Mouse (Mus musculus): Measurements from ENCODE around the gene Sptssb. TPM values are rescaled to one million over a fixed set of nuclear protein-coding genes. Genes with fewer than 3 reads are reported as not detected.

Gene Sptssb
- not detected for total RNA-seq (2022)

GRCm38 (mm10) chr3:69859858-69860588 lies at the start of gene Sptssb:
Gene Sptssb, minus strand, starts transcription at chr3:69859940.
- DNase-seq (ENCODE audit: low spot score) = no peak

GRCm38 (mm10) chr3:69908074-69908473 lies 48.3 kb upstream of the Sptssb start:
- DNase-seq (ENCODE audit: low spot score) = no peak

- no peak for DNase-seq (ENCODE audit: low spot score)
Observed at GRCm38 (mm10) chr3:69907564-69907963, 47.8 kb upstream of the Sptssb start.

- DNase-seq (ENCODE audit: low spot score) = no peak
Observed at GRCm38 (mm10) chr3:69902787-69903477, 43.2 kb upstream of the Sptssb start.

GRCm38 (mm10) chr3:69902382-69902781 lies 42.6 kb upstream of the Sptssb start:
- no peak for DNase-seq (ENCODE audit: low spot score)

GRCm38 (mm10) chr3:69901874-69902381 lies 42.2 kb upstream of the Sptssb start:
- no peak for DNase-seq (ENCODE audit: low spot score)

GRCm38 (mm10) chr3:69900335-69900734 lies 40.6 kb upstream of the Sptssb start:
- DNase-seq (ENCODE audit: low spot score) = no peak

- DNase-seq (ENCODE audit: low spot score) = no peak
Observed at GRCm38 (mm10) chr3:69897917-69898594, 38.3 kb upstream of the Sptssb start.

GRCm38 (mm10) chr3:69895516-69895915 lies 35.8 kb upstream of the Sptssb start:
- DNase-seq (ENCODE audit: low spot score) = no peak

GRCm38 (mm10) chr3:69892187-69893094 lies 32.7 kb upstream of the Sptssb start:
- no peak for DNase-seq (ENCODE audit: low spot score)

GRCm38 (mm10) chr3:69885866-69886265 lies 26.1 kb upstream of the Sptssb start:
- DNase-seq (ENCODE audit: low spot score) = no peak

- no peak for DNase-seq (ENCODE audit: low spot score)
Observed at GRCm38 (mm10) chr3:69883710-69884109, 24.0 kb upstream of the Sptssb start.

GRCm38 (mm10) chr3:69877538-69877937 lies 17.8 kb upstream of the Sptssb start:
- DNase-seq (ENCODE audit: low spot score) = no peak

- no peak for DNase-seq (ENCODE audit: low spot score)
Observed at GRCm38 (mm10) chr3:69874721-69875120, 15.0 kb upstream of the Sptssb start.

- no peak for DNase-seq (ENCODE audit: low spot score)
Observed at GRCm38 (mm10) chr3:69872661-69873327, 13.1 kb upstream of the Sptssb start.

GRCm38 (mm10) chr3:69871174-69871573 lies 11.4 kb upstream of the Sptssb start:
- DNase-seq (ENCODE audit: low spot score) = no peak

GRCm38 (mm10) chr3:69869702-69870101 lies 10.0 kb upstream of the Sptssb start:
- DNase-seq (ENCODE audit: low spot score) = no peak

GRCm38 (mm10) chr3:69861789-69862395 lies 2.2 kb upstream of the Sptssb start:
- DNase-seq (ENCODE audit: low spot score) = no peak

GRCm38 (mm10) chr3:69860589-69861521 lies 1.1 kb upstream of the Sptssb start:
- DNase-seq (ENCODE audit: low spot score) = no peak
